Mouse (Mus musculus): ENCODE data around the gene Car10. TPM values are rescaled to one million over a fixed set of nuclear protein-coding genes. Genes with fewer than 3 reads are reported as not detected.

Car10 gene
- polyA plus RNA-seq, 1 experiment from 2014 or later = not detected

DNA sequence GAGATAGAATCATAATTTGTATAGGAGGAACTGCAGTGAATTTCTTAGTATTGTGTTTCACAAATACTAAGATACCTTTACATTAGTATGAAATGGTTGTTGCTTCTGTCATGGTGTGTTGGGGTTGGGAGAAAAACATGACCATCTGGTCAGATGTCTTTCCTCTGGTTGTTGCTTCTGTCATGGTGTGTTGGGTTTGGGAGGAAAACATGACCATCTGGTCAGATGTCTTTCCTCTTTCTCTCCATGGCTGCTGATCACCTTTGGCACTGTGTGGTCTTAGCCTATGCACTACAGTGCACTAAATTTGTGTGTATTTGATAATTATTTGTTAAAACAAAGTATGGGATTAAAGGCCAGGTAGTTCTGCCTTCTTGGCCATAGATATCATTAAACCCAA, 132.2 kb downstream of the Car10 start:
- no peaks in the 10 kb centered on the region for H3K36me3 ChIP-seq (ENCODE audit: inconsistent target)
- H3K27ac ChIP-seq = no peak overlapping the region
- H3K4me3 ChIP-seq (ENCODE audit: inconsistent target) = no peak overlapping the region
- no peaks in the 10 kb centered on the region for H3K79me2 ChIP-seq (ENCODE audit: inconsistent target)

DNA sequence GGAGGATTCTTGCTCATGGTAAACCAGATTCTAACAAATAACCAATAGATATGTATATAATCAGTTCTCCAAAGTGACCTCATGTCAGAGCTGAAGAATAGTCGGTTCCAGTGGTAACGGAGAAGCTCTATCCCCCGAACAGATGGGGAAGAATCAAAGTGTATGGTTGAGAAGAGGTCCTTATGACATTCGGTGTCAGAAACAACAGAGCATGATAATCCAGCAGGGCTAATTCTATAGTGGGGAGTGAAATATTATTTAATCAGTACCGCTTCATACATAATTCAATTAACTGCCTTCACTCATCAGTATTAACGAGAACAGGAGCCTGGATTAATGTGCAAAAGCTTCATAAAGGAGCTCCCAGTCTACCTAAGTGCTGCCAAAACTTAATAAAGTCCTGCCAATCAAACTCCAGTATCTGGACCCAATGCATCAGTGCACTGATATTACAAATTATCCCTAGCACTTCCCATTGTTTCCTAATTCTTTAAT, 152.0 kb downstream of the Car10 start:
- Histone ChIP-seq H3K27ac (no peak overlapping the region), H3K36me3 (ENCODE audit: inconsistent target) (no peaks in the 10 kb centered on the region), H3K79me2 (ENCODE audit: inconsistent target) (no peaks in the 10 kb centered on the region), H3K4me3 (ENCODE audit: inconsistent target) (no peak overlapping the region)
- 81% methylated on average over 6 of the region's 6 CpGs for WGBS (ENCODE audit: missing documents)

DNA sequence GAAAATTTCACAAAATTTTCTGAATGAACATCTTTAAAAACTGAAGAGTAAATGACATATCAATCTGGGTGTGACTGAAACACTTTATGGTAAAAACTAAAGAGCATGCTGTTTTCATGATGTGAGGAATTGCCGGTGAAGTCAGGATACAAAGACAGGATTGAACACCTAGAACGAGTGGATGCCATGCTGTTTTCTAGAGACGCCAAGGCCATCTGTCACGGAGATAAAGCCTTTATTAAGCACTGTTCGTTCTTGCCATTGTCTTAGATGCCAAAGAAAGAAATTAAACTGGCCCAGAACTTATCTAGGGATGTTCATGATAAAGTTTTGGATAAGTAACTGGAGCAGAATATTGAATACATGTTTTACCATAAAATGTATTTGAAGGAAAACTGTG, 153.9 kb downstream of the Car10 start:
- Histone ChIP-seq H3K36me3 (ENCODE audit: inconsistent target) (no peaks in the 10 kb centered on the region), H3K4me3 (ENCODE audit: inconsistent target) (no peak overlapping the region), H3K79me2 (ENCODE audit: inconsistent target) (no peaks in the 10 kb centered on the region), H3K27ac (no peak overlapping the region)
- WGBS (ENCODE audit: missing documents) = 81% methylated on average over 5 of the region's 5 CpGs

GRCm38 (mm10) chr11:93263979-93264378, 166.2 kb downstream of the Car10 start:
- Histone ChIP-seq H3K79me2 (ENCODE audit: inconsistent target) (no peaks in the 10 kb centered on the region), H3K36me3 (ENCODE audit: inconsistent target) (no peaks in the 10 kb centered on the region), H3K4me3 (ENCODE audit: inconsistent target) (no peak overlapping the region), H3K27ac (no peak overlapping the region)
- 54% methylated on average over 3 of the region's 3 CpGs for WGBS (ENCODE audit: missing documents)

GRCm38 (mm10) chr11:93272016-93272415, 174.2 kb downstream of the Car10 start:
- 93% methylated on average over 6 of the region's 6 CpGs for WGBS (ENCODE audit: missing documents)
- Histone ChIP-seq H3K36me3 (ENCODE audit: inconsistent target) (no peaks in the 10 kb centered on the region), H3K4me3 (ENCODE audit: inconsistent target) (no peak overlapping the region), H3K27ac (no peak overlapping the region), H3K79me2 (ENCODE audit: inconsistent target) (no peaks in the 10 kb centered on the region)

- Histone ChIP-seq H3K36me3 (ENCODE audit: inconsistent target) (no peaks in the 10 kb centered on the region), H3K79me2 (ENCODE audit: inconsistent target) (no peaks in the 10 kb centered on the region), H3K27ac (no peak overlapping the region), H3K4me3 (ENCODE audit: inconsistent target) (no peak overlapping the region)
- WGBS (ENCODE audit: missing documents) = 33% methylated on average over 6 of the region's 6 CpGs
These were observed 176.1 kb downstream of the Car10 start for GRCm38 (mm10) chr11:93273906-93274305.

GRCm38 (mm10) chr11:93293661-93294060, 195.8 kb downstream of the Car10 start:
- H3K4me3 ChIP-seq (ENCODE audit: inconsistent target) = no peak overlapping the region
- no peaks in the 10 kb centered on the region for H3K36me3 ChIP-seq (ENCODE audit: inconsistent target)
- H3K79me2 ChIP-seq (ENCODE audit: inconsistent target) = no peaks in the 10 kb centered on the region
- H3K27ac ChIP-seq = no peak overlapping the region
- 78% methylated on average over 1 of the region's 1 CpGs for WGBS (ENCODE audit: missing documents)

DNA sequence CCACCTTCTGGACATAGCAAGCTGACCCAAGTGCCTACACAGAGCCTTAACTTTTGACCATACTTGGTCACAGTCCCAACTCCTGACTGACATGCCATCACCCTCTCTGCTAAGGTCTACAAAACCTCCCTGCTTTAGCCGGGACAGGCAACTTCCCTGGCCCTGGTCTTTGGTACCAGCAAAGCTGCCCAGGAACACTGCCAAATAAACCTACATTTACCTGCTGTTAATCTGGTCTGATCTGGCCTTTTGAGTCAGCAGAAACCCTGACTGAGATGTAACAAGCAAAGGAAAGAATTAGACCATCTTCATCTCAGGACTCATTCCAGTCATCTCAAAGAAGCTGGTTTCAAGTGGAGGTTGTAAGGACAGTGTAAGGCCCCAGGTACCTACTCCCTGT, 212.2 kb downstream of the Car10 start:
- no peak overlapping the region for H3K4me3 ChIP-seq (ENCODE audit: inconsistent target)
- H3K36me3 ChIP-seq (ENCODE audit: inconsistent target) = no peaks in the 10 kb centered on the region
- H3K27ac ChIP-seq = no peak overlapping the region
- WGBS (ENCODE audit: missing documents) = 90% methylated on average over 1 of the region's 1 CpGs
- no peaks in the 10 kb centered on the region for H3K79me2 ChIP-seq (ENCODE audit: inconsistent target)

DNA sequence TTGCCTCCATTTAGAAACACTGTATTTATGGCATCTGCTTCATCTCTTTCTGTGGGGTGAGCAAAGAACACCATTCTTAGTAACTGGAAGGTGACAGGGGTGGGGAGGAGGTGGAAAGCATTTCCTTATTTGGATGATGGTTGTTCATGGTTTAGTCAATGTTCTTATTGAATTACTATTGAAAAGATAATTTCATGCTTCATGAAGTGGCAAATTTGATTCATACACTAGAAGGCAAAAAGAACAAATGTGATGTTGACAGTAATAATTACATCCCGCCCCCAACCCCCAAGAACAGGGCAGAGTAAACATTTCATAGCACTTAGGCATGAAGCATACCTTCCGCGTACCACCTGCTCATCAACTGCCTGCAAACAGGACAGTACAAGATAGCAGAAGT, 239.9 kb downstream of the Car10 start:
- Histone ChIP-seq H3K4me3 (ENCODE audit: inconsistent target) (no peak overlapping the region), H3K27ac (no peak overlapping the region), H3K79me2 (ENCODE audit: inconsistent target) (no peaks in the 10 kb centered on the region), H3K36me3 (ENCODE audit: inconsistent target) (no peaks in the 10 kb centered on the region)
- 96% methylated on average over 3 of the region's 3 CpGs for WGBS (ENCODE audit: missing documents)

DNA sequence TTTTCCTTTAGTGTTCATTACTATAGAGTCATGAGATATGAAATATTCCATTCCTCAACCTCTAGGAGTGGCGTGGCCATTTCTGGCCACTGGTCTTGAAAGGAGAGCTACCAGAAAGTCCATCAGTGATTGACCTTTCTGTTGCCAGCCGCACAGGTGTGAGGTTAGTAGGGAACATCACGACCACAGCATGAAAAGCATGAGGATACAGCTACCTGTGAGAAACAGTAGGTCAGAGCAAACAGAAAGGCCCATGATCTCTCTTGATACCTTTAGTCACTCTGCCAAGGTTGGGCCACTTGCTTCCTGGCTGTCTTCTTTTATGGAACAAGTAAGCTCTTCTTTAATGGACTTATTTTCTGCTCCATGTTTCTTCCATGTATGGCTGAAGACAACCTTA, 246.1 kb downstream of the Car10 start:
- Histone ChIP-seq H3K27ac (no peak overlapping the region), H3K79me2 (ENCODE audit: inconsistent target) (no peaks in the 10 kb centered on the region), H3K36me3 (ENCODE audit: inconsistent target) (no peaks in the 10 kb centered on the region), H3K4me3 (ENCODE audit: inconsistent target) (no peak overlapping the region)
- 92% methylated on average over 3 of the region's 3 CpGs for WGBS (ENCODE audit: missing documents)

DNA sequence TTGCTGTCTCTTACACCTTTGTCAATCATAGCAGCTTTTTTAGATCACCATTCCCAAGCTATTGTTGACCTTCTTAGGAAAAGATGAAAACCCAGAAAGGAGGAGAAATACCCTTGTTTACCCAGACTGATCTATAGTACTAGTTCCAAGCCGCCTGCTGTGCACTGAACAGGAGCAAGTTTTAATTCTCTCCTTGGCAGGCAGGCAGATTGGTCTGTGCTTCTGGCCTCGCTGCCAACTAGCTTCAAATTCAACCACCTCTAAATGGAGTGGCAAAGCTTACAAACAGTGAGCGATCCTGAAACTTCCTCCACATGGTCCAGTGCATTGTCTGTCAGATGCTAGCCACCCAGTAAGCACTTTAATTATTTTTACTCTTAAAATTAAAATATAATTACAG, 247.0 kb downstream of the Car10 start:
- H3K36me3 ChIP-seq (ENCODE audit: inconsistent target) = no peaks in the 10 kb centered on the region
- 75% methylated on average over 3 of the region's 3 CpGs for WGBS (ENCODE audit: missing documents)
- H3K4me3 ChIP-seq (ENCODE audit: inconsistent target) = no peak overlapping the region
- no peak overlapping the region for H3K27ac ChIP-seq
- no peaks in the 10 kb centered on the region for H3K79me2 ChIP-seq (ENCODE audit: inconsistent target)

GRCm38 (mm10) chr11:93361576-93361975, 263.7 kb downstream of the Car10 start:
- Histone ChIP-seq H3K4me3 (ENCODE audit: inconsistent target) (no peak overlapping the region), H3K36me3 (ENCODE audit: inconsistent target) (no peaks in the 10 kb centered on the region), H3K27ac (no peak overlapping the region), H3K79me2 (ENCODE audit: inconsistent target) (no peaks in the 10 kb centered on the region)
- WGBS (ENCODE audit: missing documents) = 86% methylated on average over 2 of the region's 2 CpGs

GRCm38 (mm10) chr11:93364171-93364570, 266.3 kb downstream of the Car10 start:
- Histone ChIP-seq H3K36me3 (ENCODE audit: inconsistent target) (no peaks in the 10 kb centered on the region), H3K79me2 (ENCODE audit: inconsistent target) (no peaks in the 10 kb centered on the region), H3K27ac (no peak overlapping the region), H3K4me3 (ENCODE audit: inconsistent target) (no peak overlapping the region)

DNA sequence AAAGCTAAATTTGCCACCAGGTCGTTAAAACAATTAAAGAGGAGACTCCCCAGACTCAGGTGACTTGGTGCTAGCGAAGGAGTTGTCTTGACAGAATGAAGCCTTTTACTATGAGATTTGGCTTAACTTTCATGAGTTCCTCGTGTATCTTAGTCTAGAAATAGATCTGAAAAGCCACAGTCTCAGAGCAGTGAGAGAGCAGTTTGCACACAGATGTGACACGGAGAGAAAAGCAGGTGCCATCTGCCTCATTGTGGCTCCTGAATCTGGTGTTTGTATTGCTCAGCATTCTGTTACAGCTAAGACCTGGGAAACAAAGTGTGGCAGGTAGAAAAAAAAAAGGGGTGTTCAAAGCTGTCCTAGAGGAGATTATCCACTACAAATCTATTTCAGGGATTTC, 269.4 kb downstream of the Car10 start:
- no peak overlapping the region for H3K4me3 ChIP-seq (ENCODE audit: inconsistent target)
- H3K27ac ChIP-seq = no peak overlapping the region
- no peaks in the 10 kb centered on the region for H3K79me2 ChIP-seq (ENCODE audit: inconsistent target)
- 55% methylated on average over 4 of the region's 4 CpGs for WGBS (ENCODE audit: missing documents)
- H3K36me3 ChIP-seq (ENCODE audit: inconsistent target) = no peaks in the 10 kb centered on the region

DNA sequence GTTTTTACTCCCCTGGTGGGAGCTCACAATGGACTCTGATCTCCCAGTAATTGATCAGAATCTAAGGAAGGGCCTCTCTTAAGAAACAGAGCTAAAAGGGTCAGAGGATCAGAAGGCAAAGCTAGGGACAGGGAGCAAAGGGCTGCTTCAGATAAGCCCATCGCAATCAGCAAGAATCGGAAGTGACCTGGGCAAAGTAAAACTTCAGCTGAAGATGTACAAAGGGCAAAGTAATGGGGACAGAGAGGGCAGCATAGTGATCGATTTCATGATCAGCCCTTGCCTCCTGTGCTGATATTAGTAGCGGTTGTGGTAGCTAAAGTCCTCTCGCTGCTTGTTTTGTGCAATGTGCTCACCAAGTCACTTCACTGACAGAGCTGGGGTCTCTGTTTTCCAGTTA, 269.9 kb downstream of the Car10 start:
- Histone ChIP-seq H3K79me2 (ENCODE audit: inconsistent target) (no peaks in the 10 kb centered on the region), H3K27ac (no peak overlapping the region), H3K4me3 (ENCODE audit: inconsistent target) (no peak overlapping the region), H3K36me3 (ENCODE audit: inconsistent target) (no peaks in the 10 kb centered on the region)
- WGBS (ENCODE audit: missing documents) = 92% methylated on average over 5 of the region's 5 CpGs

GRCm38 (mm10) chr11:93373697-93374354, 276.0 kb downstream of the Car10 start:
- Histone ChIP-seq H3K79me2 (ENCODE audit: inconsistent target) (no peaks in the 10 kb centered on the region), H3K4me3 (ENCODE audit: inconsistent target) (no peak overlapping the region), H3K27ac (no peak overlapping the region), H3K36me3 (ENCODE audit: inconsistent target) (no peaks in the 10 kb centered on the region)
- 70% methylated on average over 4 of the region's 4 CpGs for WGBS (ENCODE audit: missing documents)
